Mouse (Mus musculus) heart, adult 2 months (tissue): ENCODE data around the gene Ciita.

Experiments used
- CTCF ChIP-seq: fragments of 200-600 bp; IDR thresholded peaks from 2 replicates; pipeline ENCODE4 v1.8.1; 2022; ENCODE audit warnings: antibody characterized with exemption, mild to moderate bottlenecking, moderate library complexity
- EP300 ChIP-seq: fragments of 200-500 bp; IDR thresholded peaks from 2 replicates; pipeline ENCODE4 v1.6.1; 2011; ENCODE audit warnings: low read depth, low read length, control low read depth; ENCODE audit not compliant: insufficient read depth
- POLR2A ChIP-seq: fragments of 200-500 bp; IDR thresholded peaks from 2 replicates; pipeline ENCODE4 v1.6.1; 2011; ENCODE audit warnings: mild to moderate bottlenecking, low read depth, low read length, control low read depth; ENCODE audit not compliant: insufficient read depth

DNA sequence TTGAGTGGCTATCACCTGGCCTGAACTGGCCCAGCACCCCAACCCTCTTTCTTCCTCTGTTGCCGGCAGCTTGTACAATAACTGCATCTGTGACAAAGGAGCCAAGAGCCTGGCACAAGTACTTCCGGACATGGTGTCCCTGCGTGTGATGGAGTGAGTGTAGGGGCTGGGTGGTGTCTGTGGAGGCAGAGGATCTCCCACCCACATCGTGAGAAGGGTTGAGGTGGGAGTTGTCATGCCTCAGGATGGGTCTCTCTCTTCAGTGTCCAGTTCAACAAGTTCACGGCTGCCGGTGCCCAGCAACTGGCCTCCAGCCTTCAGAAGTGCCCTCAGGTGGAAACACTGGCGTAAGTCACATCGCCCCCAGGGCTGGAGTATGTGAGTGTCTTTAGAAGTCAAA is 43.8 kb downstream of the Ciita start:
- TF ChIP-seq CTCF (no peak), POLR2A (no peak), EP300 (no peak)
